Mouse (Mus musculus): Measurements from ENCODE around the gene Traf3ip1.
A peak's percentile ranks its signal among the peaks of the same experiment; 100 is the strongest.
"Not testable (repeated sequence)": the region's sequence is repeated elsewhere in the genome, so short reads cannot be mapped to it uniquely, and the experiment has no call there.

The Traf3ip1 gene

GRCm38 (mm10) chr1:91466186-91466585, 28.3 kb upstream of the Traf3ip1 start:
- no peak for DNase-seq

GRCm38 (mm10) chr1:91469888-91470419, 24.5 kb upstream of the Traf3ip1 start:
- DNase-seq = no peak

- not testable (repeated sequence) for DNase-seq
Observed at GRCm38 (mm10) chr1:91478145-91478544, 16.3 kb upstream of the Traf3ip1 start.

- DNase-seq = no peak
Observed at GRCm38 (mm10) chr1:91478958-91479357, 15.5 kb upstream of the Traf3ip1 start.

- DNase-seq = no peak
Observed at GRCm38 (mm10) chr1:91482616-91483211, 11.7 kb upstream of the Traf3ip1 start.

- peak; percentile 95 to 97 for DNase-seq
Observed at GRCm38 (mm10) chr1:91483304-91484010, 11.0 kb upstream of the Traf3ip1 start.

GRCm38 (mm10) chr1:91484011-91484346, 10.5 kb upstream of the Traf3ip1 start:
- DNase-seq = peak; percentile 39 to 42

- no peak for DNase-seq
Observed at GRCm38 (mm10) chr1:91485422-91485821, 9.0 kb upstream of the Traf3ip1 start.

GRCm38 (mm10) chr1:91486165-91486564, 8.3 kb upstream of the Traf3ip1 start:
- no peak for DNase-seq

- no peak for DNase-seq
Observed at GRCm38 (mm10) chr1:91490322-91490721, 4.1 kb upstream of the Traf3ip1 start.

- DNase-seq = no peak
Observed at GRCm38 (mm10) chr1:91492740-91493139, 1.7 kb upstream of the Traf3ip1 start.

GRCm38 (mm10) chr1:91493938-91494337, 509 bp upstream of the Traf3ip1 start:
- DNase-seq = peak; percentile 25 to 31

GRCm38 (mm10) chr1:91495321-91495720, 874 bp downstream of the Traf3ip1 start:
- no peak for DNase-seq

- no peak for DNase-seq
Observed at GRCm38 (mm10) chr1:91498579-91498978, 4.1 kb downstream of the Traf3ip1 start.

GRCm38 (mm10) chr1:91504615-91505014, 10.2 kb downstream of the Traf3ip1 start:
- DNase-seq = no peak

GRCm38 (mm10) chr1:91514916-91515315, 20.5 kb downstream of the Traf3ip1 start:
- peak; percentile 49 to 64 for DNase-seq

- no peak for DNase-seq
Observed at GRCm38 (mm10) chr1:91515642-91516041, 21.2 kb downstream of the Traf3ip1 start.

- DNase-seq = peak; percentile 80 to 85
Observed at GRCm38 (mm10) chr1:91523759-91524158, 29.3 kb downstream of the Traf3ip1 start.

- peak; percentile 69 to 83 for DNase-seq
Observed at GRCm38 (mm10) chr1:91525838-91526237, 31.4 kb downstream of the Traf3ip1 start.

GRCm38 (mm10) chr1:91530166-91530565, 35.7 kb downstream of the Traf3ip1 start:
- no peak for DNase-seq

GRCm38 (mm10) chr1:91532243-91532642, 37.8 kb downstream of the Traf3ip1 start:
- no peak for DNase-seq

- DNase-seq = no peak
Observed at GRCm38 (mm10) chr1:91532892-91533291, 38.4 kb downstream of the Traf3ip1 start.

- DNase-seq = peak in 1 of 2 experiments; percentile 22
Observed at GRCm38 (mm10) chr1:91533483-91533882, 39.0 kb downstream of the Traf3ip1 start.

Data from cerebellum, postnatal 10 days (tissue).